Mouse (Mus musculus) heart, embryonic 16.5 days (tissue): ENCODE results near the gene Cck. TPM values are rescaled to one million over a fixed set of nuclear protein-coding genes. Genes with fewer than 3 reads are reported as not detected.

Experiments
- ATAC-seq: fragments of 200-750 bp; cut with Nextera tagmentation; replicated peaks from 2 replicates; pipeline ENCODE4 v1.8.0; 2017; ENCODE audit warnings: moderate number of reproducible peaks; ENCODE audit not compliant: insufficient read depth, low FRiP score; ENCODE audit errors: extremely low read depth
- H3K27ac ChIP-seq: fragments of 300-500 bp; sonication (generic); 2 replicates; pipeline ENCODE4 v1.5.1; 2014; ENCODE audit warnings: mild to moderate bottlenecking, low read length, control low read depth, moderate library complexity
- H3K27me3 ChIP-seq: fragments of 300-500 bp; sonication (generic); 2 replicates; pipeline ENCODE4 v1.6.1; 2014; ENCODE audit warnings: low read length, mixed read lengths; ENCODE audit not compliant: control insufficient read depth, insufficient read depth
- H3K36me3 ChIP-seq: fragments of 300-500 bp; sonication (generic); 2 replicates; pipeline ENCODE4 v1.6.1; 2014; ENCODE audit not compliant: control insufficient read depth, insufficient read depth
- H3K4me1 ChIP-seq: fragments of 300-500 bp; sonication (generic); 2 replicates; pipeline ENCODE4 v1.6.1; 2014; ENCODE audit warnings: low read length, mixed read lengths; ENCODE audit not compliant: control insufficient read depth, insufficient read depth
- H3K4me2 ChIP-seq: fragments of 300-500 bp; sonication (generic); 2 replicates; pipeline ENCODE4 v1.6.1; 2014; ENCODE audit warnings: low read depth, mild to moderate bottlenecking, control low read depth, low read length
- H3K4me3 ChIP-seq: fragments of 300-500 bp; sonication (generic); 2 replicates; pipeline ENCODE4 v1.5.1; 2014; ENCODE audit warnings: mild to moderate bottlenecking, control low read depth, low read length
- H3K9ac ChIP-seq: fragments of 300-500 bp; sonication (generic); 2 replicates; pipeline ENCODE4 v1.6.1; 2014; ENCODE audit warnings: low read length, control low read depth
- H3K9me3 ChIP-seq: fragments of 300-500 bp; sonication (generic); replicated peaks from 2 replicates; pipeline ENCODE4 v1.6.1; 2016; ENCODE audit warnings: low read length; ENCODE audit not compliant: control insufficient read depth
- WGBS: fragments of 180-500 bp; shearing (Covaris S2); extraction: QIAGEN DNeasy Blood & Tissue Kit; methylation state at CpG from one replicate; pipeline ENCODE4 v1.1.7; 2014; 5-methylcytosine and 5-hydroxymethylcytosine counted together
- polyA plus RNA-seq: library from polyadenylated mRNA; unstranded; fragments of >200 nt; fragmentation: Nextera tagmentation; extraction: Ambion mirVana; gene quantifications from 2 replicates; pipeline ENCODE4 v1.2.1, GENCODE M21; 2015

Cck gene
- polyA plus RNA-seq, 1 experiment from 2014 or later, result 0.64 TPM

DNA sequence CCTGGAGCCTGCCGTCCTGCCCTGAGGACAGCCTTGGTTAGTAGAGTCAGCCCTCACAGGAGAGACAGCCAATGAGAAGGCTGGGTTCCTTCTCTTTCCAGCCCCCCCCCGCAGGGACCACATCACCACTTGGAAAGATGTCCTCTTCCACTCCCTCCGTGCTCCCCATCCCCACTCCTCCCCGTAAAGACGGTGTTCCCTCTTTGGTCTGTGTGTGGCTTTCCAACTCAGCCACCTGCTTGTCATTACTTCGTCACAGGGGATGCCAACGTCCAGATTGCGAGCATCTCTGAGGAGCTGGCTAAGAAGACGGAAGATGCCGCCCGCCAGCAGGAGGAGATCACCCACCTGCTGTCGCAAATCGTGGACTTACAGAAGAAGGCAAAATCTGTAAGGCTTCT is 49.1 kb downstream of the Cck start:
- Histone ChIP-seq H3K4me1 (peaks cover 5% of the 10 kb centered on the region; the same call in 1 of the 2 replicates), H3K36me3 (peaks cover 62% of the 10 kb centered on the region), H3K27ac (no peak overlapping the region), H3K9ac (no peak overlapping the region), H3K4me3 (no peak overlapping the region), H3K4me2 (no peak overlapping the region), H3K9me3 (no peaks in the 10 kb centered on the region), H3K27me3 (no peaks in the 10 kb centered on the region)
- ATAC-seq, result no peak
- WGBS, result 92% methylated on average over 13 of the region's 13 CpGs

DNA sequence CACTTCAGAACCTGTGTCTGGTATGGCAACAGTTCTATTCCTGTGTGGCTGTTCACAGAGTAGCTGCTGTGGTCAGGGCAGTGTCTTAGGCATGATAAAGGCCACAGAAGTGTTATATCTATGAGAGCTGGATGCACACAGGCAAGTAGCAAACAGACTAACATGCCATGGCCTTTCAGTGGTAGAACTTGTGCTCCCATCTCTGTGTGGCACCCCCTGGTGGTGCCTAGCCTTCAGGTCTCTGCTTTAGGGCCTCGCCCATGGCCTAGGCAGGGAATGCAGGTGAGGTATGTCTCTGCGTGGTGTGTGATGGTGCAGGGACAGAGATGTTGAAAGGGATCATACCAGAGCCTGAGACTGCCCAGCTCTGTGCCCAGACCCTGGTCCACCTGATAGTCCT is 50.1 kb downstream of the Cck start:
- no peaks in the 10 kb centered on the region for H3K9me3 ChIP-seq
- H3K9ac ChIP-seq, result no peak overlapping the region
- H3K4me2 ChIP-seq, result no peak overlapping the region
- H3K36me3 ChIP-seq, result peaks cover 59% of the 10 kb centered on the region
- H3K27me3 ChIP-seq, result no peaks in the 10 kb centered on the region
- no peak overlapping the region for H3K27ac ChIP-seq
- no peak for ATAC-seq
- no peak overlapping the region for H3K4me3 ChIP-seq
- H3K4me1 ChIP-seq, result peaks cover 5% of the 10 kb centered on the region; the same call in 1 of the 2 replicates
- WGBS, result 81% methylated on average over 2 of the region's 2 CpGs

DNA sequence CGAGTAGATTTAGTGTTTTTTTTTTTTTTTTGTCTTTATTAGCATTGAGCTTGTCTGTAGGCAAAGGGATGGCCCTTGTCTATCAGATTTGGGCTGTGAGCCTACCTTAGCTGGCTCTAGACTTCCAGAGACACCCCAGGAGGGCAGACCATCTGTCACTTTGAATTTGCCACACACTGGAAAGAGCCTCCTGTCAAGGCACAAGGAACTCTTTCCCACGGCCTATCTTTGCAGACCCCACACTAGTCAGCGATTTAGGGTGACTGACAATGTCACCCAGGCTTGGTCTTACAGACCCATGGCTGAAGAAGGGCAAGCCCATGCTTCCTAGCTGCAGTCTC is 51.2 kb downstream of the Cck start:
- WGBS, result 85% methylated on average over 3 of the region's 3 CpGs
- Histone ChIP-seq H3K4me3 (no peak overlapping the region), H3K9ac (no peak overlapping the region), H3K27me3 (no peaks in the 10 kb centered on the region), H3K27ac (no peak overlapping the region), H3K4me2 (no peak overlapping the region), H3K9me3 (no peaks in the 10 kb centered on the region), H3K4me1 (peaks cover 5% of the 10 kb centered on the region; the same call in 1 of the 2 replicates), H3K36me3 (peaks cover 57% of the 10 kb centered on the region)
- no peak for ATAC-seq

DNA sequence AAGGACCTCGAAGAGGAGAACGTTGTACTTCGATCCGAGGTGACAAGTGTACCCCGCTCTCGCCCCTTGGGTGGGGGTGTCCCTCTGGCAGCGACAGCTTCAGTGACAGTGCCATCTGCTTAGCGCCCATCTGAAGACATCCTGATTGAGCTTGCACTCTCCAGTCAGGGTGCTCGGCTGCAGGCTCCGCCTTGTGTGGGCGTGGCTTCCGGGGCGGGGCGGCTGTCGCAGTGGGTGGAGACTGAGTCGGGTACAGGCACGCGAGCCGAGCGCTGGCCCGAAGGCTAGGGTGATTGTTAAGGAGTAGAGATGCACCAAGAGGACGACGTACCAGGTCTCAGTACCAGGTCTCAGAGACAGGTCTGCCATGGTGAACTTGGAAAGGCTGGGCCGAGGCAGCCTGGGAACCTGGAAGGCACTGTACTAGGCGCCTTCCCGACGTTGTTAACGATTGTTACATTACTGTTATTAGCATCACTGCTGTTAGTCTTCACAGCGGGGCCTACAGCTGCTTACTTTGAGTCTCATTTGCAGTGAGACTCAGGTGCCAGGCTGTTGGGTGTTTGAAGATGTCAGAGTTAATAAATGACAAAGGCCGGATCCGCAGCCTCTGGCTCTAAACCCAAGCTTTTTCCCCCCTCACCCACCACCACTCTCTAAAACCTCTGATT is 51.7 kb downstream of the Cck start:
- peaks cover 52% of the 10 kb centered on the region for H3K36me3 ChIP-seq
- no peak overlapping the region for H3K4me3 ChIP-seq

DNA sequence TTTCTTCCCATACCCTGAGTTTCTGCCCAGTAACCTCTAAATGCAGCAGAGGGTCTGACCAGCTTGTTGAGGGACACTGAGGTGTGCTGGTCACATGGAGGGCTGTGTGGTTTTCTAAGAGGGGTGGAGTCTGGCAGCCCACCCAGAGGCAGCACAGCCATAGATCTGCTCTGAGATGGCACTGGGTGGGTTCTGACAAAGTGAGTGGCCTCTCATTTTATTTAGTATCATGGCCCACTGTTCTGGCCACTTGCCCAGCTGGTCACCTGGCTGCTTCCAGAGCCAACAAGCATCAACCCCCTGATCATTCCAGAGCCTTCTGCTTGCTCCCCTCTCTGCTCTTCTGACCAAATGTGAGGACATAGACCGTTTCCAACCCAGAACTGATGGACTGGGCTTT is 53.3 kb downstream of the Cck start:
- Histone ChIP-seq H3K9ac (no peak overlapping the region), H3K4me2 (no peak overlapping the region), H3K9me3 (no peaks in the 10 kb centered on the region), H3K36me3 (peaks cover 40% of the 10 kb centered on the region), H3K27ac (no peak overlapping the region), H3K4me3 (no peak overlapping the region), H3K4me1 (peaks cover 8% of the 10 kb centered on the region), H3K27me3 (no peaks in the 10 kb centered on the region)
- 96% methylated on average over 1 of the region's 1 CpGs for WGBS
- ATAC-seq, result no peak

More for the DNA sequence above, 51.7 kb downstream of the Cck start:
- ATAC-seq, result no peak
- no peaks in the 10 kb centered on the region for H3K27me3 ChIP-seq
- no peaks in the 10 kb centered on the region for H3K9me3 ChIP-seq
- no peak overlapping the region for H3K27ac ChIP-seq
- no peak overlapping the region for H3K4me2 ChIP-seq
- peaks cover 5% of the 10 kb centered on the region; the same call in 1 of the 2 replicates for H3K4me1 ChIP-seq
- H3K9ac ChIP-seq, result no peak overlapping the region
- WGBS, result 76% methylated on average over 31 of the region's 31 CpGs

Other genes starting within 250 kb of the Cck start
- gene Ulk4, start 218.5 kb downstream of the Cck start, polyA plus RNA-seq, result 86.4 and 105 TPM in 2 replicates
- 42.4 and 48.9 TPM in 2 replicates for gene Trak1, start 198.2 kb downstream of the Cck start, polyA plus RNA-seq
- gene Lyzl4, start 146.4 kb upstream of the Cck start, polyA plus RNA-seq, result 0.29 TPM in 1 of 2 replicates, not detected in the other
- gene Vipr1, start 147.0 kb upstream of the Cck start, polyA plus RNA-seq, result 0.22 and 0.45 TPM in 2 replicates
- 5.3 and 5.4 TPM in 2 replicates for gene Sec22c, start 209.8 kb upstream of the Cck start, polyA plus RNA-seq
- 172 and 177 TPM in 2 replicates for gene Ss18l2, start 214.6 kb upstream of the Cck start, polyA plus RNA-seq
- gene Nktr, start 223.5 kb upstream of the Cck start, polyA plus RNA-seq, result 42.5 and 45.3 TPM in 2 replicates